Mouse (Mus musculus): ENCODE results near the gene Alk. TPM values are rescaled to one million over a fixed set of nuclear protein-coding genes. Genes with fewer than 3 reads are reported as not detected.

Gene Alk
- total RNA-seq, 2 experiments from 2014 or later: not detected

DNA sequence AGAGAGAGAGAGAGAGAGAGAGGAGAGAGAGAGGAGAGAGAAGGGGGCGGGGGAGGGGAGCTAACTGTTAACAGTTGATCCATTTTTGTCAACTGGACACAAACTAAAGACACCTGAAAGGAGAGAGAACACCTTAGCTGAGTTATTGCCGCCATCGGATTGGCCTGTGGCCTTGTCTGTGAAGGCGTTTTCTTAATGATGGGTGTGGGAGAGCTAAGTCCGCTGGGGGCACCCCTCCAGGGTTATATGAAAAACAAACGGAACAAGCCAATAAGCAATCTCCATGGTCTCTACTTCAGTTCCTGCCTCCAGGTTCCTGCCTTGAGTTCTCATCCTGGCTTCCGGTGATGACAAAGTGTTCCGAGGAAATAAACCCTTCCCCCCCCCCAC lies 734.2 kb downstream of the Alk start:
- ATAC-seq (replicated peaks; ENCODE audit: low FRiP score, low TSS enrichment, poor library complexity, severe bottlenecking): no peak

DNA sequence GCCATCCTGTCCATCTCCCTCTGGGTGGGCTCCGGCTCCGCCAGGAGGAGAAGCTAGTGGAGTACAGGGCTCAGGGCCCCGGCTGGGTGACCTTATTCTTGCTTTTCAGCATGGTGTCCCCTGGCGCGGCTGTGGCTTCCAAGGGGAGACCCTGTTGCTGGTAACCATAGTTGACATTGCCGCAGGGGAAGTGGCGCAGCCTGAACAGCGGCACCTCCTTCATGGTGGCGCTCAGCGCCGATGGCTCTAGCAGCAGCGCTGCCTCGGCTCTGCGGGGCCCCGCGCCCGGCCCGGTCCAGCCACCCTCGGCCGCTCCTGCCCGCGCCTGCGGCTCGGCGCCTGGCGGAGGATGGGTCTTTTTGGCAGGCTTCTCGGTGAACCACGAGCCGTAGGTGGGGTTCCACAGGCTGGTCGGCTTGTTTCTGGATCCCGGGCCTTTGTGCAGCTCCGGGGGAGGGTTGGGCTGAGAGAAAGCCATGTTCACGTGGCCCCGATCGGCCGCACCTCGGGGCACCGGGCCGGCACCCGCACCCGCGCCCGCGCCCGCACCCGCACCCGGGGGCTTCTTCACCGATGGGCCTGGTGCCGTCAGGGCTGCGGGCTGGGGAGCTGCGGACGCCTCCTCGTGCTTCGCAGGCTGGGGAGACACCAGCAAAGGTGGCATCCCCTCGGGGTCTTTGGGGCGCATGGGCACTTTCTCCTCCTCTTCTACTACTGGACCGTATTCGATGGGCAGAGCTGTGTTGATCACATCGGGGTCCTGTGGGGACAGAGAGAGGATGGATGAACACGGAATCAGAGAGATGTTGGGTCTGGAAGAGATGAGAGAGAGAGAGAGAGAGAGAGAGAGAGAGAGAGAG lies 734.8 kb downstream of the Alk start:
- ATAC-seq (replicated peaks; ENCODE audit: low FRiP score, low TSS enrichment, poor library complexity, severe bottlenecking): no peak

GRCm38 (mm10) chr17:71868828-71869227 lies 735.6 kb downstream of the Alk start:
- no peak for ATAC-seq (replicated peaks; ENCODE audit: low FRiP score, low TSS enrichment, poor library complexity, severe bottlenecking)

GRCm38 (mm10) chr17:71867892-71868291 lies 736.5 kb downstream of the Alk start:
- no peak for ATAC-seq (replicated peaks; ENCODE audit: low FRiP score, low TSS enrichment, poor library complexity, severe bottlenecking)

DNA sequence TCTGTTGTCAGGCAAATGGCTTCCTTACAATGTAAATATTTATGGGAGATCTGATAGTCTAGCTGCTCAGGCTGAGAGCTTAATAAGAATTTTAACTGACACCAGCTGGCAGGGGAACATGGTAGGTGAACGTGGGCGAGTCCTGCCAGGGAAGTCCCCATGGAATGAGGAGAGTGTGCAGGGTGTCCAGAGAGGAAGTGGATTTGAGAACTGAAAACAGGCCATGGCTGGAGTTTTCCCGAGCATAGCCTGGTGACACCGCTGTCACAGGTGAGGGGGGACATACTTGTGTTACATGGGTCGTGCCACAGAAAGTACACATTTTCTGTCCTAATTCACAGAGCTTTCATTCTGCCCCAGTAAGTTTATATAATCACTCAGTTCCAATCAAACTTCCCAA lies 739.0 kb downstream of the Alk start:
- no peak for ATAC-seq (replicated peaks; ENCODE audit: low FRiP score, low TSS enrichment, poor library complexity, severe bottlenecking)

DNA sequence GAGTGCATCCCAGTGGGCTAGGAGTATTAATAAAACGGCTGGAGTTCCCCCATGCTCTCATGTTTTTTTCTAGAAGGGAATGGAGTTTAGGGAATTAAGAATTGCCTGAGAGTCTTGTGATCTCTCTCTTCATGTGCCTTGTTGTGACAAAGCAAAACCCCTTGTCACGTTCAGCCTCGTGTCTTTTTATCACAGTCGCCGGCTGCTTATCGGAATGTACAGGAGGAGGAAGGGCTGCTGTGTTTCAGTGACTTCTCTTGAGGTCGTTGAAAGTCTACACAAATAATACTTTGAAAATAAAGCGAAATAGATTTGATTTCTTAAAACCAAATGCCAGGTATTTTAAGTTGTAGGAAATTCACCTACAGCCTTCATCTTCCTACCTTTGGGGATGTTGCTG lies 740.4 kb downstream of the Alk start:
- ATAC-seq (replicated peaks; ENCODE audit: low FRiP score, low TSS enrichment, poor library complexity, severe bottlenecking): no peak

- ATAC-seq (replicated peaks; ENCODE audit: low FRiP score, low TSS enrichment, poor library complexity, severe bottlenecking): no peak
These were observed 741.5 kb downstream of the Alk start for GRCm38 (mm10) chr17:71862895-71863294.

DNA sequence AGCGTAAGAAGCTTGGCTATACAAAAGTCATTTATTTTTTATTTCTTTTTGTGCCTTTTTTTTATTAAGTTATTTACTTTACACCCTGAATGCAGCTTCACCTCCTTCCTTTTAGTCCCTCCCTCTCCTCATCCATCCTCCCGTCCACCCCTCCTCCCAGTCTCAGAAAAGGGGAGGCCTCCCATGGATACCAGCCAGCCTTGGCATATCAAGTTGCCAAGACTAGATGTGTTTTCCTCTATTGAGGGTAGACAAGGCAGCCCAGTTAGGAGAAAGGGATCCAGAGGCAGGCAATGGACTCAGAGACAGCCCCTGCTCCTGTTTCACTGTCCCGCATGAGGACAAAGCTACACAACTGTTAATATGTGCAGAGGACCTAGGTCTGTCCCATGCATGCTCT lies 742.2 kb downstream of the Alk start:
- ATAC-seq (replicated peaks; ENCODE audit: low FRiP score, low TSS enrichment, poor library complexity, severe bottlenecking): no peak

DNA sequence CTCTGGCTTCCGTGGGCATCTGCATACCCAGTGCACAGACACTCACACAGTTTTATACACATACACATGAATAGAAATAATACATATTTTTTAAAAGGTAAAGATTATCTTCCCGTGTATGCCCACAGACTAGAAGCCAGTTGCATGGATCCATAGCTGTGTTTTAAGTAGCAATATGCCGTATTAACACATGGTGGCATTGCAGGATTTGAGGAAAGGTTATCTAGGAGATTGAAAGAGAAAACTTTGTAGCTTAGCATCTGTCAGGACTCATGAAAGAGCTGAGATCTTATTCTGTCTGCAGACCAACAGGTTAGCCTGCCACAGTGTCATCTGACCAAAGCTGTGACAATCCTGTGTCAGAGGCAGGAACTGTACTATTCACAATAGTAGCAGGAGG lies 772.5 kb downstream of the Alk start:
- no peak for ATAC-seq (replicated peaks; ENCODE audit: low FRiP score, low TSS enrichment, poor library complexity, severe bottlenecking)

DNA sequence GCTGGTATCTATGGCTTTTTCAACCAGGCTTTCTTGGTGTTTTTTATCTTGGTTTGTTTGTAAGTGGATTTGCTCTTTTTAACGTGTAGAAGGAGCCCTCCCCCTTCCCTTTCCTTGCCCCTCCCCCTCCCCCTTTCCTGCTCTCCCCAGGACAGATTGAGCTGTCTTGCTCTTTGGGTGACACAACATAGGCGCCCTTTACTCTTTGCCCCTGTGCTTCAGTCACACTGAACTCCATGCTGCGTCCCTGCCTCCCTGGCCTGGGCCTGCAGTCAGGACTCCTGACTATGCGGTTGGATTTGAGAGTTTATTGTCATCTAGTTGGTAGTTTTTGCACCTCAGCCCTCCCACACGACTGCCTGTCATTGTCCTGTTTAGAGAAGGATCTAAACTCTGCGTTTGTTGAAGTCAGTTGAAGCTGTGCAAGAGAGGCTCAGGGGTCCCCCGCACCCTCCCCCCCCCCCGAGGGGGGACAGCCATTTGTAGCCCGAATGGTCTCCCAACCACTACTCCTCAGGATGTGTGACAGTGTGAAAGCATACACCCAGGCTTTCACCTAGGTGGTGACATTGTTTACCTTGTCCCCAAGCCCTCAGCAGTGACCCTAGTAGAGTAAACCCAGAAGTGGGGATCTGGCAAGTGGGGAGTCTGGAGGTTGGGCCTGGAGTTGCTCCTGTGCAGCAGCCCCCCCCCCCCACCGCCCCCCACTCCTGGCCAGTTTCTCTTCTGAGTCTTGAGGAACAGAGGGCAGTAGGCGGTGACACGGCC lies 775.6 kb downstream of the Alk start:
- no peak for ATAC-seq (replicated peaks; ENCODE audit: low FRiP score, low TSS enrichment, poor library complexity, severe bottlenecking)

GRCm38 (mm10) chr17:71827627-71828026 lies 776.8 kb downstream of the Alk start:
- no peak for ATAC-seq (replicated peaks; ENCODE audit: low FRiP score, low TSS enrichment, poor library complexity, severe bottlenecking)

DNA sequence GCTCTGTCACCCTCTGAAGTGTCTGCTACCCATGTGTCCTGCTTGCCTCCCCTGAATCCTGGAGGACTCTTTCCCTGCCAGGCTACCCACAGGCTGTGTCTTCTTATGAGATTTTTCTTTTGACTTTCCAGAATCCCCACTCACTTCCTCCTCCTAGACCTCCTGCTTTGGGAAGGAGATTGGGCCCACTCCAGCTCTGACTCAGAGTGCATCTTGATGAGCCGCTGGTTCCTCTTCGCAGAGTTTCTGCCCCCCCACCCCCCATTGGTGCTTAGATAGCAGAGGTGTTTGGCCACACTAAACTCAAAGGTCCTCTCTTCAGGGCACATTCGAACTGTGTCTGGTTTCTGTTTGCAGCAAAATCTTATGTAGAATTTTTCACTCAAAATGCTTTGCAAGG lies 777.8 kb downstream of the Alk start:
- ATAC-seq (replicated peaks; ENCODE audit: low FRiP score, low TSS enrichment, poor library complexity, severe bottlenecking): no peak

GRCm38 (mm10) chr17:71823622-71824306 lies 780.7 kb downstream of the Alk start:
- ATAC-seq (replicated peaks; ENCODE audit: low FRiP score, low TSS enrichment, poor library complexity, severe bottlenecking): no peak

Other genes with a start within 250 kb of the Alk start
- 6.6 and 13.3 TPM in 2 replicates for gene Ypel5, start 231.8 kb upstream of the Alk start, total RNA-seq (2014; fragmentation: Nextera tagmentation)
- 11.1 and 27.8 TPM in 2 replicates for gene Ypel5, start 231.8 kb upstream of the Alk start, total RNA-seq (2017)